Mouse (Mus musculus) heart, postnatal 36 days (tissue): ENCODE measurements around the gene Fdps. TPM values are rescaled to one million over a fixed set of nuclear protein-coding genes. Genes with fewer than 3 reads are reported as not detected.
A peak's percentile ranks its signal among the peaks of the same experiment; 100 is the strongest.

Experiments
- DNase-seq, 2 experiments: peaks; one replicate each; pipeline ENCODE4 v3.0.0; 2021 to 2022
- intact Hi-C: fragments of 180-260 bp; cut with DNase I; formaldehyde crosslinking; loops from one replicate; pipeline ENCODE4 v1.15.1; 2025
- total RNA-seq, 2 experiments: library from RNA; stranded (reverse); gene quantifications; 2 replicates each; pipeline ENCODE4 v1.2.3; 2021

Gene Fdps
- 10 to 100 TPM; 20.0 to 20.7 TPM for total RNA-seq

GRCm38 (mm10) chr3:89101812-89102494, at the start of gene Fdps:
Gene Fdps (minus strand): TSS chr3:89101959.
- intact Hi-C loops, result no loop called here
- DNase-seq, result peak; percentile 86 to 88

- no peak for DNase-seq
- intact Hi-C loops, result no loop called here
Measured at GRCm38 (mm10) chr3:89148567-89148966, 46.8 kb upstream of the Fdps start.

- no peak for DNase-seq
- intact Hi-C loops, result no loop called here
Measured at GRCm38 (mm10) chr3:89147979-89148311, 46.2 kb upstream of the Fdps start.

- intact Hi-C loops, result no loop called here
- DNase-seq, result no peak
Measured at GRCm38 (mm10) chr3:89147101-89147978, 45.6 kb upstream of the Fdps start.

DNA sequence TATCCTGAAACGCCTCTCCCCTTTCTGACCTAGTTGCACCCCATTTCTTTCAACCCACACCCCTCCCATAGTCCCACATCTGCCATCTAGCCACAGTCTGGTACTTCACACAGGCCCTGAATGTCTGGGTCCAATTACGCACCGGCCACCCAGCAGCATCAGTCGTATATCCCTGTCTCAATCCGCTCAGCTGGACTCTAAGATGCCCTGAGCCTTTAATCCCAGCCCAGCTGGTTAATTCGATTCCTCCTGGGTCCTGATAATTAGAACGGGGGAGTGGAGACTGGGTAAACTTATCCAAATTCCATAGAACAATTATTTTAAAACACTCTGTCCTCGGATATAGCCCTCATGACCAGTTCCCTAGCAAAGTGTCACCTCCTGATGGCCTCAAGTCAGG, 43.8 kb upstream of the Fdps start:
- intact Hi-C loops, result no loop called here

GRCm38 (mm10) chr3:89144821-89145220, 43.1 kb upstream of the Fdps start:
- no peak for DNase-seq
- intact Hi-C loops, result no loop called here

More for the DNA sequence above, 43.8 kb upstream of the Fdps start:
- DNase-seq, result no peak

GRCm38 (mm10) chr3:89136365-89136764, 34.6 kb upstream of the Fdps start:
- intact Hi-C loops, result no loop called here
- DNase-seq, result no peak

DNA sequence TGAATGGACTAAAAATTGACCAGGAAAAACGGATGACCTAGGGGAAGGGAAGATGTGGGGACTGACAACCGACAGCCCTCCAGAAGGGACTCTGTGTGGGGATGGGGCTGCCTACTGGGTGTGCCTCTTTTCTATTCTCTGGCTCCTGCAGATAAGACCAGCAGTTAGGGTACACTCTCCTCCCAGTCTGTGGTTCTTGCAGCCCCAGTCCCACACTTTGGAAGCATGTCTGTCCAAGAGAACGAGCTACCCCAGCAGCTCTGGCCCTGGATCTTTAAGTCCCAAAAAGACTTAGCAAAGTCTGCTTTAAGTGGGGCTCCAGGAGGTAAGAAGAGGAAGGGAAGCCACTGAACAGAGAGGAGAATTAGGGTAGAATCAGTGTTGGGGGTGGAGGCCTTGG, 34.2 kb upstream of the Fdps start, which contains the start of gene Pklr:
Pklr (plus strand) TSS at position 185 of the 400 bp plus-strand sequence.
- intact Hi-C loops, result no loop called here
- DNase-seq, result no peak

DNA sequence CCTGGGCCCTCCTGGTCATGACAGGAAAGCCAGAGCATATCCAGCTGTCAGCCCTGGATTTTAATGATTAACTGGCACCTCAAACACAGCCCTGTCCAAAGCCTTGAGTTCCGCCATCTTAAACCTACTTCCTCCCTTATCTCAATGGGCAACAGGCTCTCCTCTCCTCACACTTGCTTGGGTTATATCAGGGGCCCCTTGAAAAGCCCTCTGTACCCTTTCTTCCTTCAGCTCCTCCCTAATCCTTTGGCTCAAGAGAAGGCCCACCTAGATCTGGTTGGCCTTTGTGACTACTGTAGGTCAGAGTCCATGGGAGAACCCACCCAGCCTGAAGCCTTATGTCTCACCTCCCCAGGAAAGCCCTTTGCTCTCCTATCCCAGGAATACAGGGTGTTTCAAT, 32.0 kb upstream of the Fdps start:
- intact Hi-C loops, result no loop called here
- DNase-seq, result no peak

- intact Hi-C loops, result no loop called here
- no peak for DNase-seq
Measured at GRCm38 (mm10) chr3:89133063-89133450, 31.3 kb upstream of the Fdps start.

- intact Hi-C loops, result no loop called here
- DNase-seq, result no peak
Measured at GRCm38 (mm10) chr3:89132285-89133062, 30.7 kb upstream of the Fdps start.

GRCm38 (mm10) chr3:89131816-89132215, 30.1 kb upstream of the Fdps start:
- DNase-seq, result no peak
- intact Hi-C loops, result no loop called here

DNA sequence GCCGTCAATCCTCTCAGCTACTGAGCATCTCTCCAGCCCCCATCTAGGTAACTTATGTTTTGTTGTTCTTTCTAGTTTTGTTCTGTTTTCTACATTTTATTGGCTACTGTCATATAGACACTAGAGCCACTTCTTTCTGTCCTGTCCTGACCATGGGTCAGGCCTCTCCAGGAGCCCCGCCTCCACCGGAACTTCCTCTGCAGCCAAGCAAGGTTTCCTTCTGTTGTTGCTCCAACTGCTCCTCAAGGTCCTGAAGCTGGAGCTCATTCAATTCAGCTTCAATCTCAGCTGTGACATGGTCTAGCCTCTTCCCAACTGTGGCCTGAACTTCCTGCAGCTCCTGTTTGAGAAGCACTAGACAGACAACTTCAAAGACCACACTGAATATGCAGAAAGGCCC, 28.1 kb upstream of the Fdps start:
- DNase-seq, result no peak
- intact Hi-C loops, result no loop called here

- no peak for DNase-seq
- intact Hi-C loops, result no loop called here
Measured at GRCm38 (mm10) chr3:89125981-89126380, 24.2 kb upstream of the Fdps start.

DNA sequence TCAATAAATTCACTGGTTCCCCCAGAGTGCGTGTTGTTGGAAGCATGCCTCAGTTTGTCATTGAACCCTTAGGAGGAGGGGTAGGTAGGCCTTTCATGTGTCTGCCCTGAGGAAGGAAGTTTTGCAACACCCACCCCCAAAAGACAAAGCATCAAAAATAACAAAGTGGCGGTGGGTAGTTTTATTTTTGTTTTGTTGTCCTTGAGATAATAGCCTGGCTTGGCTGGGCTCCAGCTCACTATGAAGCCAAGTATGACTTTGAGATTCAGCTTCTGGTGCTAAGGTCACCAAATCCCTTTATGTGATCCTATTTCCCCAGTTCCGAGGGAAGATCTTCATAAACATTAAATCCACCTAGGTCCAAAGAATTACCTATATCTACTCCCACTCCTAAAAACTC, 22.5 kb upstream of the Fdps start:
- peak in 1 of 2 experiments; percentile 26 for DNase-seq
- intact Hi-C loops, result no loop called here

DNA sequence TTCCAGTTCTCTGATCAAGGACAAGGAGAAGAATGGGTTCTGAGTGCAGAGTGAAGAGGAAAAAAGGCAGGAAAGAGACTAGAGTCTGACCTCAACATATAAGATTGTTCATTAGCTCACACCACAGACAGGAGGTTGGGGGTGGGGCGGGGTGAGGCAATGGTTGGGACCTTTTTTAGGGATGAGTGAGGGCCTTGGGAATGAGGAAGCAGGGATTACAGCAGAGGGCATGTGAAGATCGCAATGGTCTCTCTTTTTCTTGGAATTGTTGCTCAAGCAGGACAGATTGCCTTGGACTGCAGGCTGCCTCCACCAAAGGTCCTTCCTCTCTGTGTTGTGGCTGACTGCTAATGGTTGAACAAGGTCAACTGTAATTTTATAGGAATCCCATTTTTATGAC, 21.6 kb upstream of the Fdps start:
- DNase-seq, result no peak
- intact Hi-C loops, result no loop called here

DNA sequence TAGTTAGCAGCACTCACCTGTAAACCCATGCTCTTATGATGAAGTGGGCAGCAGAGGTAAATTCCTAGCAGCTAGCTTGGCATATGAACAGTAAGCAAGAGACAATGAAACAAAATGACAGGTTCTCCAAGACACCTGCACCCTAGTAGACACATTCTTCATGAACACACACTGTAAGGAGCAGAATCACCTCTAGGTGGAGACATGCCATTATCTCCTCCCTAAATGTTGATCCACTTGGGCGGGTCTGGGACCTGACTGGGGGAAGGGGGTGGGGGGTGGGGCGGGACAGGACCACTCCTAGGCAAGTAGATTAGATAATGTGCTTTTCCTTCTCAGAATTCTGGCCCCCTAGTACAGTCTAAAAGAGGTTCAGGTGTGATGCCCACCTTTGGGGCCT, 13.8 kb upstream of the Fdps start:
- intact Hi-C loops, result loop anchor here (2.0 to 10.0 kb wide), 3 partner anchors 42 to 189 kb away; no protein-coding TSS in a partner anchor
- no peak for DNase-seq

GRCm38 (mm10) chr3:89113058-89113457, 11.3 kb upstream of the Fdps start:
- no peak for DNase-seq
- intact Hi-C loops, result loop anchor here (10.0 kb wide), 1 partner anchor 192 kb away; no protein-coding TSS in a partner anchor

- DNase-seq, result no peak
Measured at GRCm38 (mm10) chr3:89108146-89108545, 6.4 kb upstream of the Fdps start.

DNA sequence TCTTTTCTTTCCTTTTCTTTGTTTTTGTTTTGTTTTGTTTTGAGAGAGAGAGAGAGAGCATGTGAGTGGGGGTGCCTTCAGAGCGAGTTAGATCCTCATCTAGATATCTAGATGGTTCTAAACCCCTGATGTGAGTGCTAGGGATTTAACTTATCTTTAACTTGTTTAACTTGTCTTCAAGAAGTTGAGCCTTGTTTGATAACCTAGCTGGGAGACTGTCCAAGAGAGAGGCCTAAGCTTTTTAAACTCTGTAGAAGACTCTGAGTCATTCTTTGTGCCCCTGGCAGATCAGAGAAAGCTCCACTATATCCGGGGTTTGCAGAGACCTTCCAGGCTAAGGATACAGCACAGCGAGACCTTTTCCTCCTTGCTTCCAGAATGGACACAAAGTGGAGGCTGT, 5.8 kb upstream of the Fdps start:
- DNase-seq, result no peak
- intact Hi-C loops, result no loop called here

More at GRCm38 (mm10) chr3:89108146-89108545, 6.4 kb upstream of the Fdps start:
- intact Hi-C loops, result no loop called here

DNA sequence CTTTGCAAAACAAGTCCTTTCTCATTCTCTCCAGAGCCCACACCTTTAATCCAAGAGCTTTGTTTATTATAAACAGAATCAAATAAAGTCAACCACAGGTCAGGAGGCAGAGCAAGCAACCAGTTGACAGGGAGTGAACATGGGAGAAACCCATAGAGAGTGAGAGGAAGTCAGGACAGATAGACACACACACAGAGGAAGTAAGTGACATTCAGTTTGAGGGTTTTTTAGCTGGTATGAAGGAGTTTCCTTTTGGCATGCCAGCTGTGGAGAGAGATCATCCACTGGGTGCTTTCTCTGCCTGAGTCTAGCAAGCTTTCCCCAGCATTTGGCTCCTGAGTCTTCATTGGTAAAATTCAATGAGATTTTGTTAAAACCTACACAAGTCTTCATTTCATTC, 5.1 kb upstream of the Fdps start:
- no peak for DNase-seq
- intact Hi-C loops, result no loop called here
